Mouse (Mus musculus) embryonic fibroblast, embryonic 13.5 days (primary cell): ENCODE results near the gene Kalrn.

ENCODE experiments used
- CTCF ChIP-seq: IDR thresholded peaks from 2 replicates; pipeline ENCODE4 v1.5.1; 2011; ENCODE audit warnings: mild to moderate bottlenecking, control low read depth, low read length, moderate library complexity, borderline replicate concordance; ENCODE audit not compliant: insufficient read depth
- POLR2A ChIP-seq: IDR thresholded peaks from 2 replicates; pipeline ENCODE4 v1.6.1; 2011; ENCODE audit warnings: low read depth, mild to moderate bottlenecking, control low read depth, low read length, moderate library complexity

GRCm38 (mm10) chr16:34159576-34159975, 413.8 kb downstream of the Kalrn start:
- TF ChIP-seq CTCF = no peak
- no peak for TF ChIP-seq POLR2A
